Comparison of ENCODE assay signal across 9 mouse cellular contexts in the genomic region with DNA sequence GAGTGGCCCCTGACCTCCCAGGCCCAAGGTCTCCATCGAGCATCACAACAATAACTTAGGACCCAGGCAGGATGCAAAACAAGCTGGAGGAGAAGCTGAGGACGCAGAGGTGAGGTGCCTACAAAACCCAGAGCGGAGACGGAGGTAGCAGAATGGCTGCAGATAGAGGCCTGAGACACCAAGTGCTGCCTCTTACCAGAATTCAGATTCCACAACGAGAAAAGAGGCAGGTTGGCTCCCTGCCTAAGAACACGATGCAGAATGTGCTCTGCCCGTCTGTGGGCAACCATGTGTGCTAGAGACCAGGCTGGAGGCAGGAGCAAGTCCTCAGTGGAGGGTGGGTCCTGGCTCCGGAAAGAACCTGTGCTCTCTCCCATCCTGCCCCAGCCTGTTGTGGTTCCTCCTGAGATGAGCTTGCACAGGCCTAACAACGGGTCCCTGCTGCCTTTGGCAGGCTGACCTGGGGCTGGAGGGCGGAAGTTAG. TPM values are rescaled to one million over a fixed set of nuclear protein-coding genes. Genes with fewer than 3 reads are reported as not detected.
A peak's percentile ranks its signal among the peaks of the same experiment; 100 is the strongest.
DNase-seq lines count a peak whose midpoint lies in the region; ATAC-seq and TF ChIP-seq lines count a peak whose summit lies in the region.
"Had no signal": no experiment of that assay in that cellular context is flagged by ENCODE, and none has a peak within 500 bp of the region (broad histone marks: within the 10 kb centered on the region; RNA-seq: fewer than 3 reads in every experiment).

No protein-coding gene starts in this region.

- TF ChIP-seq CTCF in heart, adult 2 months (IDR thresholded peaks at IDR 0.05) = no peak

- TF ChIP-seq POLR2A in heart, adult 2 months (IDR thresholded peaks at IDR 0.05; ENCODE audit: insufficient read depth, low read depth, low read length) = peak; percentile 13; the same call in 1 of the 2 replicates

- H3K79me2 ChIP-seq in heart, adult 2 months (replicated peaks; ENCODE audit: control insufficient read depth, insufficient read depth, low read length) = peaks cover 11% of the 10 kb centered on the region

- peak overlapping the region; percentile 56 for H3K9ac ChIP-seq in heart, adult 2 months (ENCODE audit: low read depth, low read length)
- H3K9ac ChIP-seq in embryonic facial prominence, embryonic 13.5 days = peak overlapping the region; percentile 94
- H3K9ac ChIP-seq in kidney, embryonic 15.5 days = peak overlapping the region; percentile 78
- H3K9ac ChIP-seq in midbrain, embryonic 14.5 days (replicated peaks; ENCODE audit: low read length) = no peak overlapping the region

- H3K27me3 ChIP-seq in heart, adult 2 months (ENCODE audit: control insufficient read depth, insufficient read depth, low read length) = no peaks in the 10 kb centered on the region
- H3K27me3 ChIP-seq in embryonic facial prominence, embryonic 13.5 days = no peaks in the 10 kb centered on the region
- no peaks in the 10 kb centered on the region for H3K27me3 ChIP-seq in kidney, embryonic 15.5 days
- H3K27me3 ChIP-seq in midbrain, embryonic 14.5 days (ENCODE audit: control insufficient read depth, insufficient read depth, low read length) = no peaks in the 10 kb centered on the region
- H3K27me3 ChIP-seq: CH12.LX had no signal

- peaks cover 13% of the 10 kb centered on the region for H3K4me1 ChIP-seq in heart, adult 2 months (ENCODE audit: control insufficient read depth, insufficient read depth, low read length)
- peaks cover 50% of the 10 kb centered on the region for H3K4me1 ChIP-seq in embryonic facial prominence, embryonic 13.5 days
- H3K4me1 ChIP-seq in kidney, embryonic 15.5 days = peaks cover 60% of the 10 kb centered on the region
- H3K4me1 ChIP-seq in midbrain, embryonic 14.5 days (ENCODE audit: control insufficient read depth, insufficient read depth, low read length) = peaks cover 24% of the 10 kb centered on the region

- WGBS in heart, adult 2 months = 18% methylated on average over 10 of the region's 10 CpGs
- 65% methylated on average over 10 of the region's 10 CpGs for WGBS in embryonic facial prominence, embryonic 13.5 days
- WGBS in kidney, embryonic 15.5 days = 64% methylated on average over 10 of the region's 10 CpGs
- 85% methylated on average over 10 of the region's 10 CpGs for WGBS in midbrain, embryonic 14.5 days

- no peaks in the 10 kb centered on the region for H3K9me3 ChIP-seq in embryonic facial prominence, embryonic 13.5 days
- no peaks in the 10 kb centered on the region for H3K9me3 ChIP-seq in kidney, embryonic 15.5 days (replicated peaks)
- H3K9me3 ChIP-seq in midbrain, embryonic 14.5 days (ENCODE audit: control insufficient read depth, low read length) = no peaks in the 10 kb centered on the region

- intact Hi-C loops in heart, adult 2 months (cut with DNase I) = loop anchor here (1.0 to 2.0 kb wide), 2 partner anchors 20 to 34 kb away; no protein-coding TSS in a partner anchor
- intact Hi-C loops in heart, postnatal 25 days (cut with DNase I) = loop anchor here (2.0 kb wide), 2 partner anchors 18 to 54 kb away; no protein-coding TSS in a partner anchor

- peak overlapping the region; percentile 97 for H3K27ac ChIP-seq in heart, adult 2 months
- peak overlapping the region; percentile 69; the same call in 1 of the 2 replicates for H3K27ac ChIP-seq in embryonic facial prominence, embryonic 13.5 days
- H3K27ac ChIP-seq in kidney, embryonic 15.5 days = peak overlapping the region; percentile 96
- no peak overlapping the region for H3K27ac ChIP-seq in midbrain, embryonic 14.5 days (replicated peaks; ENCODE audit: low read depth, low read length)

- no peak for ATAC-seq in embryonic facial prominence, embryonic 13.5 days (ENCODE audit: insufficient number of reproducible peaks, insufficient read depth, low FRiP score, low TSS enrichment, low read depth)
- no peak for ATAC-seq in kidney, embryonic 15.5 days (replicated peaks; ENCODE audit: low FRiP score)
- no peak for ATAC-seq in midbrain, embryonic 14.5 days (ENCODE audit: low FRiP score, low TSS enrichment)

- H3K4me2 ChIP-seq in embryonic facial prominence, embryonic 13.5 days = peak overlapping the region; percentile 100
- H3K4me2 ChIP-seq in kidney, embryonic 15.5 days = peak overlapping the region; percentile 96
- H3K4me2 ChIP-seq in midbrain, embryonic 14.5 days (ENCODE audit: low read length) = peak overlapping the region; percentile 100

- H3K36me3 ChIP-seq in heart, adult 2 months (ENCODE audit: control insufficient read depth, insufficient read depth, low read length) = no peaks in the 10 kb centered on the region; the same call in 1 of the 2 replicates
- peaks cover 68% of the 10 kb centered on the region for H3K36me3 ChIP-seq in embryonic facial prominence, embryonic 13.5 days
- H3K36me3 ChIP-seq in kidney, embryonic 15.5 days = peaks cover 68% of the 10 kb centered on the region
- H3K36me3 ChIP-seq in midbrain, embryonic 14.5 days (ENCODE audit: control insufficient read depth, insufficient read depth, low read length) = peaks cover 46% of the 10 kb centered on the region

- DNase-seq in heart, adult 2 months = peak; percentile 36 to 52
- DNase-seq in heart, postnatal 25 days (ENCODE audit: low spot score) = no peak
- DNase-seq in midbrain, embryonic 14.5 days = no peak
- DNase-seq in ovary, adult 18-20 months (ENCODE audit: low spot score) = no peak
- no peak for DNase-seq in ovary, postnatal 14 days (ENCODE audit: low spot score)
- DNase-seq in cerebellum, adult 8-10 months = no peak

- TF ChIP-seq EP300 in heart, adult 2 months (IDR thresholded peaks at IDR 0.05; ENCODE audit: insufficient read depth, low read depth, low read length) = no peak

- peak overlapping the region; percentile 94 for H3K4me3 ChIP-seq in heart, adult 2 months
- H3K4me3 ChIP-seq in embryonic facial prominence, embryonic 13.5 days = peak overlapping the region; percentile 97
- H3K4me3 ChIP-seq in kidney, embryonic 15.5 days (replicated peaks) = peak overlapping the region; percentile 81
- no peak overlapping the region for H3K4me3 ChIP-seq in midbrain, embryonic 14.5 days (replicated peaks; ENCODE audit: low read depth, low read length)

RNA-seq across cellular contexts. Expression of gene Pcnx3, which starts 4.2 kb away (rescaled TPM):
- total RNA-seq in heart, adult 2 months (2021) = 10 to 100 TPM; 17.5 to 18.6 TPM
- 33.6 and 40.1 TPM in 2 replicates for polyA plus RNA-seq in heart, adult 2 months (2012; rRNA removed)
- total RNA-seq in heart, postnatal 25 days (2021) = 10 to 100 TPM; 17.8 to 18.0 TPM
- 25.6 and 26.5 TPM in 2 replicates for polyA plus RNA-seq in embryonic facial prominence, embryonic 13.5 days (2015; fragmentation: Nextera tagmentation; extraction: Ambion mirVana)
- polyA plus RNA-seq in kidney, embryonic 15.5 days (2015; fragmentation: Nextera tagmentation; extraction: Ambion mirVana) = 22.2 and 30.1 TPM in 2 replicates
- polyA plus RNA-seq in midbrain, embryonic 14.5 days (2014; fragmentation: Nextera tagmentation; extraction: Ambion mirVana) = 33.6 and 34.4 TPM in 2 replicates

RNA-seq across cellular contexts. Expression of gene Map3k11, which starts 4.4 kb away (rescaled TPM):
- 10 to 100 TPM; 20.8 to 23.2 TPM for total RNA-seq in heart, adult 2 months (2021)
- 31.5 and 31.9 TPM in 2 replicates for polyA plus RNA-seq in heart, adult 2 months (2012; rRNA removed)
- 10 to 100 TPM; 24.0 to 30.4 TPM for total RNA-seq in heart, postnatal 25 days (2021)
- 19.2 and 20.5 TPM in 2 replicates for polyA plus RNA-seq in embryonic facial prominence, embryonic 13.5 days (2015; fragmentation: Nextera tagmentation; extraction: Ambion mirVana)
- 42.6 and 43.2 TPM in 2 replicates for polyA plus RNA-seq in kidney, embryonic 15.5 days (2015; fragmentation: Nextera tagmentation; extraction: Ambion mirVana)
- 6.8 and 12.1 TPM in 2 replicates for polyA plus RNA-seq in midbrain, embryonic 14.5 days (2014; fragmentation: Nextera tagmentation; extraction: Ambion mirVana)

RNA-seq across cellular contexts. Expression of gene Kcnk7, which starts 11.2 kb away (rescaled TPM):
- total RNA-seq in heart, adult 2 months (2021) = not detected
- not detected in 2 replicates for polyA plus RNA-seq in heart, adult 2 months (2012; rRNA removed)
- total RNA-seq in heart, postnatal 25 days (2021) = not detected
- 0.52 and 0.59 TPM in 2 replicates for polyA plus RNA-seq in embryonic facial prominence, embryonic 13.5 days (2015; fragmentation: Nextera tagmentation; extraction: Ambion mirVana)
- polyA plus RNA-seq in kidney, embryonic 15.5 days (2015; fragmentation: Nextera tagmentation; extraction: Ambion mirVana) = 0.15 and 0.38 TPM in 2 replicates
- 0.21 and 0.28 TPM in 2 replicates for polyA plus RNA-seq in midbrain, embryonic 14.5 days (2014; fragmentation: Nextera tagmentation; extraction: Ambion mirVana)
- total RNA-seq: CH12.LX had no signal

RNA-seq across cellular contexts. Expression of gene Sipa1, which starts 29.4 kb away (rescaled TPM):
- 10 to 100 TPM; 19.9 to 23.5 TPM for total RNA-seq in heart, adult 2 months (2021)
- polyA plus RNA-seq in heart, adult 2 months (2012; rRNA removed) = 37.7 and 39.9 TPM in 2 replicates
- total RNA-seq in heart, postnatal 25 days (2021) = 10 to 100 TPM; 23.3 to 31.3 TPM
- 24.1 and 24.6 TPM in 2 replicates for polyA plus RNA-seq in embryonic facial prominence, embryonic 13.5 days (2015; fragmentation: Nextera tagmentation; extraction: Ambion mirVana)
- 30.8 and 39.8 TPM in 2 replicates for polyA plus RNA-seq in kidney, embryonic 15.5 days (2015; fragmentation: Nextera tagmentation; extraction: Ambion mirVana)
- polyA plus RNA-seq in midbrain, embryonic 14.5 days (2014; fragmentation: Nextera tagmentation; extraction: Ambion mirVana) = 8.1 and 11.5 TPM in 2 replicates

RNA-seq across cellular contexts. Expression of gene Ehbp1l1, which starts 33.2 kb away (rescaled TPM):
- 100 to 1,000 TPM; 128 to 137 TPM for total RNA-seq in heart, adult 2 months (2021)
- 100 and 121 TPM in 2 replicates for polyA plus RNA-seq in heart, adult 2 months (2012; rRNA removed)
- 100 to 1,000 TPM; 140 to 149 TPM for total RNA-seq in heart, postnatal 25 days (2021)
- 9.9 and 14.0 TPM in 2 replicates for polyA plus RNA-seq in embryonic facial prominence, embryonic 13.5 days (2015; fragmentation: Nextera tagmentation; extraction: Ambion mirVana)
- 20.5 and 25.9 TPM in 2 replicates for polyA plus RNA-seq in kidney, embryonic 15.5 days (2015; fragmentation: Nextera tagmentation; extraction: Ambion mirVana)
- polyA plus RNA-seq in midbrain, embryonic 14.5 days (2014; fragmentation: Nextera tagmentation; extraction: Ambion mirVana) = 12.4 and 14.3 TPM in 2 replicates

Comparison
In these comparisons a context has a peak if more than half of its experiments do, and no peak if none do; other contexts are left out.
1. DNase-seq: peak in heart, adult 2 months (2 of 2); none in heart, postnatal 25 days (single experiment), midbrain, embryonic 14.5 days (single experiment), ovary, adult 18-20 months (single experiment), ovary, postnatal 14 days (single experiment) and cerebellum, adult 8-10 months (single experiment).
2. Peak in every context shown above with its lines, with median percentiles within 50 percentile points of each other: H3K4me2 ChIP-seq.